Mouse (Mus musculus): ENCODE measurements around the gene Zfp410. TPM values are rescaled to one million over a fixed set of nuclear protein-coding genes. Genes with fewer than 3 reads are reported as not detected.

The Zfp410 gene
- total and polyA plus RNA-seq, 3 experiments: 33.5 to 53.7 (median 42.9) TPM

DNA sequence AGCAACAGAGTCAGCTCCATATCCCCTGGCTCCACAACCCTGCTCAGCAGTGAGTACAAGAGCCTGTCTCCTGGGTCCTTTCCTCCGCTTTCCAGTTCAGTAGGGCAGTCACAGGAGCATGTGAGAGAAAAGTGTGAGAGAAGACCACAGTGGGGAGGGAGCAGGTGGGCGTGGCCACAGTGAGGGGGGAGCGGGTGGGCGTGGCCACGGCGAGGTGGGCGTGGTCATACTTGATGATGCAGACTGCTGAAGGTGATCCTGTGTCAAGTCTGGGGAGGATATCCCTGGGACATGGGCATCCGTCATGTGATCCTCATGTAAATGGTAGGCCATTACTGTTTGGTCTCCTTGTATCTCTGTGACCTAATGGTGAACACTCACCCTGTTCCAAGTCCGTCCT, 50.3 kb downstream of the Zfp410 start:
- Histone ChIP-seq H3K4me2 (ENCODE audit: insufficient read depth, low read depth, poor library complexity, severe bottlenecking) (no peak overlapping the region), H3K4me3 (replicated peaks in 1 of 3; ENCODE audit: low read depth in 2 of 3, low read length in 2 of 3, poor library complexity in 1 of 3) (no peak overlapping the region), H3K79me2 (replicated peaks; ENCODE audit: control insufficient read depth, extremely low read depth, insufficient read depth, poor library complexity, severe bottlenecking) (peaks cover 21% of the 10 kb centered on the region), H3K9me3 (replicated peaks; ENCODE audit: low read length) (no peaks in the 10 kb centered on the region), H3K36me3 (replicated peaks in 1 of 2; ENCODE audit: control insufficient read depth in 1 of 2, insufficient read depth in 1 of 2, low read length in 1 of 2) (peaks cover 37 to 60% of the 10 kb centered on the region in 2 experiments), H3K27ac (ENCODE audit: insufficient read depth, low read depth) (no peak overlapping the region), H3K27me3 (replicated peaks) (no peaks in the 10 kb centered on the region), H3K9ac (ENCODE audit: insufficient read depth, low read depth) (no peak overlapping the region), H3K4me1 (ENCODE audit: control insufficient read depth in 1 of 2, insufficient read depth in 2 of 2) (peaks cover 4 to 17% of the 10 kb centered on the region in 2 experiments; a peak in 3 of 4 replicates)
- no peak for TF ChIP-seq EP300 (IDR thresholded peaks at IDR 0.05; ENCODE audit: low read length)
- TF ChIP-seq CTCF (conservative IDR thresholded peaks at IDR 0.05 in 1 of 2, IDR thresholded peaks at IDR 0.05 in 1 of 2; ENCODE audit: low read depth in 2 of 2, low read length in 2 of 2): no peak
- TF ChIP-seq NRF1 (IDR thresholded peaks at IDR 0.05; ENCODE audit: low read depth, low read length): no peak
- no peak for TF ChIP-seq POLR2AphosphoS2 (IDR thresholded peaks at IDR 0.05; ENCODE audit: low read depth, low read length)
- DNase-seq (ENCODE audit: extremely low read depth): no peak
- in situ Hi-C loops (cut with MboI; ENCODE audit: low pct_ligation_motif_present, low pct_unique_long_range_greater_than_20kb, low sequenced_read_pairs): no loop called here
- dilution Hi-C loops (cut with MboI; ENCODE audit: extremely low pct_ligation_motif_present, extremely low pct_unique_long_range_greater_than_20kb, low sequenced_read_pairs): no loop called here

DNA sequence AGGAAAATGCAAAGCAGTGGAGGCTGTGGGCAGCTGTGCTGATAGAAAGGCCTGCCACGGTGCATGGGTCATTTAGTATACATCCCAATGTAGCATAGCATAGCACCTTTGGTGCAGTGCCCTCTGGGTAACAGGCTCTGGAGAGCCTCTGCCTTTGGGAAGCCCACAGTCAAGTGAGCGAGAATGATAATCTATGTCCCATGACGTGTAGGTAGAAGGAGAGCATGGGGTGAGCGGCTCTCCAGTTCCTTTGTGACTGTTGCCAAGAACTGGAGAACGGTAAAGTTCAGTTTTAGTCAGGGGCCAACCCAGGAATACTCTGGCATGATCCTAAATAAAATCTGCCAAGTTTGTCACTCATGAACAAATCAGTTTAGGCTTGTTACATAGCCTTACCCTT, 55.0 kb downstream of the Zfp410 start:
- Histone ChIP-seq H3K9me3 (replicated peaks; ENCODE audit: low read length) (no peaks in the 10 kb centered on the region), H3K4me3 (replicated peaks in 1 of 3; ENCODE audit: low read depth in 2 of 3, low read length in 2 of 3, poor library complexity in 1 of 3) (no peak overlapping the region), H3K27ac (ENCODE audit: insufficient read depth, low read depth) (no peak overlapping the region), H3K79me2 (replicated peaks; ENCODE audit: control insufficient read depth, extremely low read depth, insufficient read depth, poor library complexity, severe bottlenecking) (no peaks in the 10 kb centered on the region), H3K9ac (ENCODE audit: insufficient read depth, low read depth) (no peak overlapping the region), H3K27me3 (replicated peaks) (no peaks in the 10 kb centered on the region), H3K4me1 (ENCODE audit: control insufficient read depth in 1 of 2, insufficient read depth in 2 of 2) (no peaks in the 10 kb centered on the region), H3K4me2 (ENCODE audit: insufficient read depth, low read depth, poor library complexity, severe bottlenecking) (no peak overlapping the region), H3K36me3 (replicated peaks in 1 of 2; ENCODE audit: control insufficient read depth in 1 of 2, insufficient read depth in 1 of 2, low read length in 1 of 2) (peaks cover 49 to 82% of the 10 kb centered on the region in 2 experiments)
- no peak for TF ChIP-seq NELFE (IDR thresholded peaks at IDR 0.05; ENCODE audit: low read depth, low read length)
- no peak for TF ChIP-seq ETS1 (conservative IDR thresholded peaks at IDR 0.05; ENCODE audit: low read depth, low read length)
- no peak for TF ChIP-seq ZNF384 (IDR thresholded peaks at IDR 0.05; ENCODE audit: low read depth, low read length)
- no peak for TF ChIP-seq TCF12 (IDR thresholded peaks at IDR 0.05; ENCODE audit: low read depth, low read length)
- no peak for TF ChIP-seq SIN3A (IDR thresholded peaks at IDR 0.05; ENCODE audit: low read length)
- TF ChIP-seq MAX (IDR thresholded peaks at IDR 0.05; ENCODE audit: low read length): no peak
- TF ChIP-seq CHD2 (IDR thresholded peaks at IDR 0.05; ENCODE audit: low read length): no peak
- TF ChIP-seq GABPA (IDR thresholded peaks at IDR 0.05; ENCODE audit: insufficient replicate concordance, low read depth, low read length): no peak
- no peak for TF ChIP-seq KAT2A (IDR thresholded peaks at IDR 0.05; ENCODE audit: insufficient replicate concordance, low read length)
- no peak for TF ChIP-seq POLR2A (IDR thresholded peaks at IDR 0.05; ENCODE audit: low read depth, low read length)
- no peak for TF ChIP-seq CHD1 (IDR thresholded peaks at IDR 0.05; ENCODE audit: low read depth, low read length)
- no peak for TF ChIP-seq E2F4 (IDR thresholded peaks at IDR 0.05; ENCODE audit: insufficient replicate concordance, low read depth, low read length)
- no peak for TF ChIP-seq USF2 (conservative IDR thresholded peaks at IDR 0.05; ENCODE audit: low read depth, low read length)
- no peak for TF ChIP-seq ZMIZ1 (IDR thresholded peaks at IDR 0.05; ENCODE audit: low read depth, low read length)
- no peak for TF ChIP-seq JUN (IDR thresholded peaks at IDR 0.05; ENCODE audit: insufficient read depth, low read depth, low read length)
- no peak for TF ChIP-seq IRF4 (IDR thresholded peaks at IDR 0.05; ENCODE audit: low read depth, low read length)
- no peak for TF ChIP-seq NRF1 (IDR thresholded peaks at IDR 0.05; ENCODE audit: low read depth, low read length)
- no peak for TF ChIP-seq ZKSCAN1 (IDR thresholded peaks at IDR 0.05; ENCODE audit: borderline replicate concordance, low read depth, low read length)
- TF ChIP-seq TBP (conservative IDR thresholded peaks at IDR 0.05; ENCODE audit: low read depth, low read length): no peak
- no peak for TF ChIP-seq SMC3 (IDR thresholded peaks at IDR 0.05; ENCODE audit: low read depth, low read length)
- dilution Hi-C loops (cut with MboI; ENCODE audit: extremely low pct_ligation_motif_present, extremely low pct_unique_long_range_greater_than_20kb, low sequenced_read_pairs): no loop called here
- in situ Hi-C loops (cut with MboI; ENCODE audit: low pct_ligation_motif_present, low pct_unique_long_range_greater_than_20kb, low sequenced_read_pairs): no loop called here
- no peak for DNase-seq (ENCODE audit: extremely low read depth)

Data from CH12.LX (cell line).